7 mouse cellular contexts compared by ENCODE assay signal in genomic region chr6:100876624-100877017, GRCm38 (mm10). TPM values are rescaled to one million over a fixed set of nuclear protein-coding genes. Genes with fewer than 3 reads are reported as not detected.
DNase-seq lines count a peak whose midpoint lies in the region; ATAC-seq lines count a peak whose summit lies in the region.
"Had no signal": no experiment of that assay in that cellular context is flagged by ENCODE, and none has a peak within 500 bp of the region (broad histone marks: within the 10 kb centered on the region; RNA-seq: fewer than 3 reads in every experiment).

No protein-coding gene starts in this region.

- no peaks in the 10 kb centered on the region for H3K9me3 ChIP-seq in midbrain, embryonic 11.5 days (ENCODE audit: control insufficient read depth, low read length)
- H3K9me3 ChIP-seq in midbrain, embryonic 14.5 days (ENCODE audit: control insufficient read depth, low read length): no peaks in the 10 kb centered on the region

- DNase-seq in heart, adult 11 months: peak; percentile 60
- no peak for DNase-seq in heart, adult 9 months (ENCODE audit: low spot score in 2 of 2)
- DNase-seq in midbrain, embryonic 11.5 days (ENCODE audit: low spot score, missing footprints): peak; percentile 66
- no peak for DNase-seq in midbrain, embryonic 14.5 days
- DNase-seq: cerebellum, adult 11-12 months had no signal

- ATAC-seq in midbrain, embryonic 11.5 days (ENCODE audit: low FRiP score): no peak
- ATAC-seq in midbrain, embryonic 14.5 days (ENCODE audit: low FRiP score, low TSS enrichment): no peak
- ATAC-seq: Patski had no signal

- H3K4me3 ChIP-seq in midbrain, embryonic 11.5 days (ENCODE audit: low read depth, low read length): no peak overlapping the region
- no peak overlapping the region for H3K4me3 ChIP-seq in midbrain, embryonic 14.5 days (replicated peaks; ENCODE audit: low read depth, low read length)

- WGBS in midbrain, embryonic 11.5 days: 80% methylated on average over 12 of the region's 12 CpGs
- WGBS in midbrain, embryonic 14.5 days: 80% methylated on average over 12 of the region's 12 CpGs

- H3K27me3 ChIP-seq in midbrain, embryonic 11.5 days (ENCODE audit: control insufficient read depth, insufficient read depth, low read length): no peaks in the 10 kb centered on the region
- no peaks in the 10 kb centered on the region for H3K27me3 ChIP-seq in midbrain, embryonic 14.5 days (ENCODE audit: control insufficient read depth, insufficient read depth, low read length)
- H3K27me3 ChIP-seq: Patski had no signal

- no peak overlapping the region for H3K27ac ChIP-seq in midbrain, embryonic 11.5 days (ENCODE audit: low read depth, low read length)
- H3K27ac ChIP-seq in midbrain, embryonic 14.5 days (replicated peaks; ENCODE audit: low read depth, low read length): no peak overlapping the region

- no peaks in the 10 kb centered on the region for H3K4me1 ChIP-seq in midbrain, embryonic 11.5 days (ENCODE audit: control insufficient read depth, insufficient read depth, low read length)
- no peaks in the 10 kb centered on the region for H3K4me1 ChIP-seq in midbrain, embryonic 14.5 days (ENCODE audit: control insufficient read depth, insufficient read depth, low read length)

- H3K9ac ChIP-seq in midbrain, embryonic 11.5 days (ENCODE audit: low read length): no peak overlapping the region
- no peak overlapping the region for H3K9ac ChIP-seq in midbrain, embryonic 14.5 days (replicated peaks; ENCODE audit: low read length)

- H3K36me3 ChIP-seq in midbrain, embryonic 11.5 days (ENCODE audit: control insufficient read depth, insufficient read depth, low read length): no peaks in the 10 kb centered on the region
- H3K36me3 ChIP-seq in midbrain, embryonic 14.5 days (ENCODE audit: control insufficient read depth, insufficient read depth, low read length): no peaks in the 10 kb centered on the region
- H3K36me3 ChIP-seq: G1E had no signal

- no peak overlapping the region for H3K4me2 ChIP-seq in midbrain, embryonic 11.5 days
- no peak overlapping the region for H3K4me2 ChIP-seq in midbrain, embryonic 14.5 days (ENCODE audit: low read length)

RNA-seq across cellular contexts. Expression of gene Ppp4r2, which starts 43.2 kb away (rescaled TPM):
- polyA plus RNA-seq in midbrain, embryonic 11.5 days (2014; fragmentation: Nextera tagmentation; extraction: Ambion mirVana): 40.0 TPM in 2 replicates
- 28.0 and 35.2 TPM in 2 replicates for polyA plus RNA-seq in midbrain, embryonic 14.5 days (2014; fragmentation: Nextera tagmentation; extraction: Ambion mirVana)

Comparison
In these comparisons a context has a peak if more than half of its experiments do, and no peak if none do; other contexts are left out.
1. DNase-seq: peak in heart, adult 11 months (single experiment) and midbrain, embryonic 11.5 days (single experiment); none in heart, adult 9 months (0 of 2) and midbrain, embryonic 14.5 days (single experiment).